Mouse (Mus musculus) embryonic facial prominence, embryonic 14.5 days (tissue): ENCODE results near the gene Cactin. TPM values are rescaled to one million over a fixed set of nuclear protein-coding genes. Genes with fewer than 3 reads are reported as not detected.

ENCODE experiments used
- ATAC-seq: fragments of 200-750 bp; cut with Nextera tagmentation; 2 replicates; pipeline ENCODE4 v1.8.0; 2017; ENCODE audit warnings: low read depth, moderate number of reproducible peaks, moderate TSS enrichment
- DNase-seq: peaks from one replicate; pipeline ENCODE4 v3.0.0-alpha.2; 2015; ENCODE audit warnings: low spot score
- H3K27ac ChIP-seq: fragments of 300-500 bp; sonication (generic); replicated peaks from 2 replicates; pipeline ENCODE4 v1.5.1; 2014; ENCODE audit warnings: low read depth, mild to moderate bottlenecking, low read length, moderate library complexity
- H3K27me3 ChIP-seq: fragments of 300-500 bp; sonication (generic); replicated peaks from 2 replicates; pipeline ENCODE4 v1.6.1; 2014; ENCODE audit warnings: low read length; ENCODE audit not compliant: control insufficient read depth, insufficient read depth
- H3K36me3 ChIP-seq: fragments of 300-500 bp; sonication (generic); 2 replicates; pipeline ENCODE4 v1.6.1; 2014; ENCODE audit warnings: low read length, mixed read lengths; ENCODE audit not compliant: control insufficient read depth, insufficient read depth
- H3K4me1 ChIP-seq: fragments of 300-500 bp; sonication (generic); 2 replicates; pipeline ENCODE4 v1.6.1; 2014; ENCODE audit warnings: antibody characterized with exemption, low read length; ENCODE audit not compliant: control insufficient read depth, insufficient read depth
- H3K4me2 ChIP-seq: fragments of 300-500 bp; sonication (generic); 2 replicates; pipeline ENCODE4 v1.6.1; 2014; ENCODE audit warnings: low read depth, mild to moderate bottlenecking, low read length, moderate library complexity, mixed read lengths
- H3K4me3 ChIP-seq: fragments of 300-500 bp; sonication (generic); 2 replicates; pipeline ENCODE4 v1.5.1; 2014; ENCODE audit warnings: low read depth, mild to moderate bottlenecking, low read length
- H3K9ac ChIP-seq: fragments of 300-500 bp; sonication (generic); 2 replicates; pipeline ENCODE4 v1.6.1; 2014; ENCODE audit warnings: low read depth, mild to moderate bottlenecking, low read length, moderate library complexity, mixed read lengths
- H3K9me3 ChIP-seq: fragments of 300-500 bp; sonication (generic); 2 replicates; pipeline ENCODE4 v1.6.1; 2016; ENCODE audit warnings: low read length; ENCODE audit not compliant: control insufficient read depth
- WGBS: fragments of 180-500 bp; shearing (Covaris S2); extraction: QIAGEN DNeasy Blood & Tissue Kit; methylation state at CpG from one replicate; pipeline ENCODE4 v1.1.7; 2014; 5-methylcytosine and 5-hydroxymethylcytosine counted together
- polyA plus RNA-seq: library from polyadenylated mRNA; unstranded; fragments of >200 nt; fragmentation: Nextera tagmentation; extraction: Ambion mirVana; gene quantifications from 2 replicates; pipeline ENCODE4 v1.2.1, GENCODE M21; 2014

Gene Cactin
- polyA plus RNA-seq, 1 experiment from 2014 or later, result 27.0 TPM

- no peaks in the 10 kb centered on the region for H3K36me3 ChIP-seq
- 37% methylated on average over 6 of the region's 6 CpGs for WGBS
- ATAC-seq (no peak), DNase-seq (no peak)
- no peaks in the 10 kb centered on the region for H3K4me1 ChIP-seq
- H3K9ac ChIP-seq, result no peak overlapping the region
- no peak overlapping the region for H3K4me2 ChIP-seq
- H3K4me3 ChIP-seq, result no peak overlapping the region
- H3K27me3 ChIP-seq, result peaks cover 47% of the 10 kb centered on the region
- no peaks in the 10 kb centered on the region for H3K9me3 ChIP-seq
- no peak overlapping the region for H3K27ac ChIP-seq
Measured at GRCm38 (mm10) chr10:81286586-81286985, 34.3 kb upstream of the Cactin start.

DNA sequence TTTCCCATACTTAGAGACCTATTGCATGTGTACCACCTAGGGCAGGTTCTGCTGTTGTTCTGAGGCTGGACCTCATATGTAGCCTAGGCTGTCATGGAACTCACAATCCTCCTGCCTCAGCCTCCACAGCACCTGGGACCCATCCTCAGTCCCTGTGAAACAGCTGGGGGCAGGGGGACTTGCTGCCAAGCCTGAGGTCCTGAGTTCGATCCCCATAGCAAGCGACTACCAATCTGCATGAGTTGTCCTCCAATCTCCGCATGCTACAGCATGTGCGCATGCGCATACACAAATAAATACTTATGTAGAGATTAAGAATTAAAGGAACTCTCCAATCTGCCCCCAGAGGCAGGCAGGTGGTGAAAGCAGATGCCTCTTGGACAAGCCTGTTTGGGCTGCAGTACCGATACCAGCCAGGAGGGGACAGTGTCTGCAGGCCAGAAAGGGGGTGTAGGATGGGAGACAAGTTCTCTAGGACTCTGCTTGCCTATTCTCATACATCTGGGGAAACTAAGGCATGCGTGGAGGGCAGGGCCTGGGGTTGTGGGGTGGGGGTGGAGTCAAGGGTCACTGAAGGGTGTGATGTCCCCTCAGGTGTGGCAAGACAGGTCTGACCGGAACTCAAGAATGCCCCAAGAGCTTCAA is 33.3 kb upstream of the Cactin start:
- Histone ChIP-seq H3K9ac (no peak overlapping the region), H3K36me3 (no peaks in the 10 kb centered on the region), H3K4me1 (no peaks in the 10 kb centered on the region), H3K27me3 (peaks cover 50% of the 10 kb centered on the region), H3K27ac (no peak overlapping the region), H3K4me3 (no peak overlapping the region), H3K9me3 (no peaks in the 10 kb centered on the region), H3K4me2 (no peak overlapping the region)
- ATAC-seq (no peak), DNase-seq (no peak)
- WGBS, result 62% methylated on average over 8 of the region's 8 CpGs

- Histone ChIP-seq H3K9me3 (no peaks in the 10 kb centered on the region), H3K4me2 (no peak overlapping the region), H3K27ac (no peak overlapping the region), H3K9ac (no peak overlapping the region), H3K4me3 (no peak overlapping the region), H3K36me3 (no peaks in the 10 kb centered on the region), H3K4me1 (peaks cover under 1% of the 10 kb centered on the region; the same call in 1 of the 2 replicates), H3K27me3 (peaks cover 45% of the 10 kb centered on the region)
- ATAC-seq (no peak), DNase-seq (no peak)
- 31% methylated on average over 6 of the region's 6 CpGs for WGBS
Measured at GRCm38 (mm10) chr10:81288601-81289000, 32.3 kb upstream of the Cactin start.

DNA sequence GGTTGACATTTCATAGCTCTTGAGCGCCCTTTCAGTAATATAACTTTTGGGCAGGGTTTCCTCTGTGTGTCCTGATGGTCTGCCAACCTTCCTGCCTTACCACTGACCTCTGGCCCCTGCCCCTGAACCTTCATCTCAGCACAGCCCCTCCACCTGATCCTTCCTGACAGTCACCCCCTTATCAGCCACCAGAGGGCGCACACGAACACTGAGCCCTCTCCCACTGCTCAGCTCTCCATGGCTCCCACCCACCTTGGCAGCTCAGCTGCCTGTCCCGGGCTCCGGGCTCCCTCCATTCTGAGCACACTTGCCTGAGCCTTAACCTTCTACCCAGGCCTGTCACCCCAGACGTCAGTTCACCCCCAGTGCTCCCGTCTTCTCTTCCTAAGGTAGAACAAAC is 31.6 kb upstream of the Cactin start:
- ATAC-seq, result no peak
- DNase-seq, result peak; percentile 76
- H3K4me2 ChIP-seq, result peak overlapping the region; percentile 23; the same call in 1 of the 2 replicates
- WGBS, result 2% methylated on average over 7 of the region's 7 CpGs
- no peak overlapping the region for H3K9ac ChIP-seq
- H3K36me3 ChIP-seq, result no peaks in the 10 kb centered on the region
- peaks cover 38% of the 10 kb centered on the region for H3K27me3 ChIP-seq
- no peaks in the 10 kb centered on the region for H3K9me3 ChIP-seq
- peaks cover 7% of the 10 kb centered on the region for H3K4me1 ChIP-seq
- no peak overlapping the region for H3K4me3 ChIP-seq
- no peak overlapping the region for H3K27ac ChIP-seq

GRCm38 (mm10) chr10:81289811-81290210 is 31.1 kb upstream of the Cactin start:
- 53% methylated on average over 14 of the region's 14 CpGs for WGBS
- H3K27me3 ChIP-seq, result peaks cover 33% of the 10 kb centered on the region
- no peak overlapping the region for H3K9ac ChIP-seq
- no peak overlapping the region for H3K4me3 ChIP-seq
- DNase-seq (no peak), ATAC-seq (no peak)
- H3K36me3 ChIP-seq, result no peaks in the 10 kb centered on the region
- 0 out of 2 replicates have a peak overlapping the region, but pooled peaks have one; percentile 23 for H3K4me2 ChIP-seq
- H3K4me1 ChIP-seq, result peaks cover 12% of the 10 kb centered on the region
- H3K27ac ChIP-seq, result no peak overlapping the region
- H3K9me3 ChIP-seq, result no peaks in the 10 kb centered on the region

- Histone ChIP-seq H3K27ac (no peak overlapping the region), H3K27me3 (peaks cover 24% of the 10 kb centered on the region)
- 8% methylated on average over 21 of the region's 24 CpGs for WGBS
Measured at GRCm38 (mm10) chr10:81290698-81291460, 30.0 kb upstream of the Cactin start.

GRCm38 (mm10) chr10:81291511-81292104 is 29.3 kb upstream of the Cactin start, which contains the start of gene Tjp3:
Tjp3 (minus strand) TSS chr10:81291581.
- H3K4me1 ChIP-seq, result peaks cover 12% of the 10 kb centered on the region
- WGBS, result 66% methylated on average over 9 of the region's 9 CpGs
- no peak for DNase-seq
- no peak for ATAC-seq
- no peak within 1 kb of the TSS for H3K27ac ChIP-seq
- H3K9me3 ChIP-seq, result no peaks in the 10 kb centered on the region
- H3K9ac ChIP-seq, result peak within 1 kb of the TSS; percentile 31; the same call in 1 of the 2 replicates
- peak within 1 kb of the TSS; percentile 78; the same call in 1 of the 2 replicates for H3K4me3 ChIP-seq
- peak within 1 kb of the TSS; percentile 99 for H3K4me2 ChIP-seq
- peaks cover 24% of the 10 kb centered on the region for H3K27me3 ChIP-seq
- H3K36me3 ChIP-seq, result 0 out of 2 replicates have a peak, but pooled peaks cover 10% of the 10 kb centered on the region

More at GRCm38 (mm10) chr10:81290698-81291460, 30.0 kb upstream of the Cactin start:
- Histone ChIP-seq H3K4me3 (0 out of 2 replicates have a peak overlapping the region, but pooled peaks have one; percentile 7), H3K4me2 (peak overlapping the region; percentile 31), H3K4me1 (peaks cover 12% of the 10 kb centered on the region), H3K9me3 (no peaks in the 10 kb centered on the region), H3K9ac (peak overlapping the region; percentile 31; the same call in 1 of the 2 replicates), H3K36me3 (0 out of 2 replicates have a peak, but pooled peaks cover 8% of the 10 kb centered on the region)
- no peak for ATAC-seq
- peak; percentile 52 for DNase-seq

DNA sequence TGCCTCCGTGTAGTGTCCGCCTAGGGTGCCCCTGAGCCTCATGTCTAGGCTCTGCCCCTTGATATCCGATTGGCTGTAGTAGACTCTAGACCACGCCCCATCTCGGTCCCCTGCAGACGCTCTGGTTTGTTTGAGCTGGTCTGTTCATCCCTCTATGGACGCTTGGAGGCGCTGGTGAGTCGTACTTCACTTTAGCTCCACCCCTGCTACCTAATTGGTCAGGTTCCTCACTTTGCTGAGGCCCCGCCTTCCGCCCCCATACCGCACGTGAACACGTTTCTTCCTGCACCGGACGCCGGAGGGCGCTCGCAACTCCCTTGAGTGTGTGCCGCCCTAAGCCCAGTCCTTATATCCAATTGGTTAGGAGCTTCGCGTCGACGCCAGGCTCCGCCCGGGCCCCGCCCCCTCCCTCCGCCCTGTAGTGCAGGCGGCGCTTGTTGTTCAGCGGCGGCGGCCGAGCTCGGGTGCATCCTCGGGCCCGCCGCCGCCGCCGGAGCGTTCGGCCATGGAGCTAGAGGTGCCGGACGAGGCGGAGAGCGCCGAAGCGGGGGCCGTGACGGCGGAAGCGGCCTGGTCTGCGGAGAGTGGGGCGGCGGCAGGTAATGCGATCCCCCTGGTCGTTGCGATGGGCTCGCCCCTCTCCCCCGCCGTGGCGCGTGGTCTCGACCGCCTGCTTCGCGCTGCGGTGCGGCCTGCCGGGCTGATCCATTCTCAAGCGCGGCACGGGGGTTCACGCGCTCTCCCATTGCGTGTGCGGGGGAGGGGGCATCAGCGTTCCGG is 28.2 kb upstream of the Cactin start, which contains the start of gene Pip5k1c:
TSS of gene Pip5k1c (plus strand) at position 410 of the 780 bp plus-strand sequence.
- H3K9ac ChIP-seq, result peak within 1 kb of the TSS; percentile 87
- peak within 1 kb of the TSS; percentile 81 for H3K27ac ChIP-seq
- peaks cover 24% of the 10 kb centered on the region for H3K27me3 ChIP-seq
- ATAC-seq (peak; percentile 96), DNase-seq (peak; percentile 99)
- peak within 1 kb of the TSS; percentile 78 for H3K4me3 ChIP-seq
- H3K4me1 ChIP-seq, result peaks cover 12% of the 10 kb centered on the region
- H3K36me3 ChIP-seq, result 0 out of 2 replicates have a peak, but pooled peaks cover 10% of the 10 kb centered on the region
- H3K9me3 ChIP-seq, result no peaks in the 10 kb centered on the region
- H3K4me2 ChIP-seq, result peak within 1 kb of the TSS; percentile 99
- WGBS, result 0% methylated on average over 41 of the region's 80 CpGs
